Mouse (Mus musculus) MEL-GATA-1-ER (cell line): ENCODE data around the gene Bcl6b.
A peak's percentile ranks its signal among the peaks of the same experiment; 100 is the strongest.

ENCODE experiments used
- DNase-seq: peaks from one replicate; pipeline ENCODE4 v3.0.0-alpha.2; 2012; ENCODE audit warnings: low read depth; ENCODE audit errors: extremely low read depth

Gene Bcl6b

GRCm38 (mm10) chr11:70229260-70230010 lies at the start of gene Bcl6b:
Gene Bcl6b, minus strand, starts transcription at chr11:70229798.
- no peak for DNase-seq

- no peak for DNase-seq
Measured at GRCm38 (mm10) chr11:70278961-70279360, 49.4 kb upstream of the Bcl6b start.

GRCm38 (mm10) chr11:70271641-70272040 lies 42.0 kb upstream of the Bcl6b start:
- no peak for DNase-seq

GRCm38 (mm10) chr11:70266405-70266804 lies 36.8 kb upstream of the Bcl6b start:
- DNase-seq, result no peak

GRCm38 (mm10) chr11:70265819-70266218 lies 36.2 kb upstream of the Bcl6b start:
- no peak for DNase-seq

- DNase-seq, result peak; percentile 43
Measured at GRCm38 (mm10) chr11:70265252-70265651, 35.7 kb upstream of the Bcl6b start.

- no peak for DNase-seq
Measured at GRCm38 (mm10) chr11:70259035-70259434, 29.4 kb upstream of the Bcl6b start.

GRCm38 (mm10) chr11:70254931-70255531 lies 25.4 kb upstream of the Bcl6b start, which contains the start of gene Alox12:
Gene Alox12, minus strand, starts transcription at chr11:70255353.
- DNase-seq, result no peak

GRCm38 (mm10) chr11:70254337-70254736 lies 24.7 kb upstream of the Bcl6b start:
- no peak for DNase-seq

- no peak for DNase-seq
Measured at GRCm38 (mm10) chr11:70251853-70252252, 22.3 kb upstream of the Bcl6b start.

- no peak for DNase-seq
Measured at GRCm38 (mm10) chr11:70250150-70250549, 20.6 kb upstream of the Bcl6b start.

GRCm38 (mm10) chr11:70247136-70247845 lies 17.7 kb upstream of the Bcl6b start:
- DNase-seq, result peak; percentile 45

GRCm38 (mm10) chr11:70242591-70242990 lies 13.0 kb upstream of the Bcl6b start:
- no peak for DNase-seq

- DNase-seq, result peak; percentile 81
Measured at GRCm38 (mm10) chr11:70239541-70240279, 10.1 kb upstream of the Bcl6b start, which contains the start of the genes Gm21988 and Rnasek. Gene Gm21988, minus strand, starts transcription at chr11:70239830. Gene Rnasek, minus strand, starts transcription at chr11:70239842.

- DNase-seq, result no peak
Measured at GRCm38 (mm10) chr11:70238591-70239440, 9.2 kb upstream of the Bcl6b start.

GRCm38 (mm10) chr11:70237457-70238167 lies 8.0 kb upstream of the Bcl6b start, which contains the start of gene 0610010K14Rik:
Gene 0610010K14Rik, minus strand, starts transcription at chr11:70237914.
- DNase-seq, result peak; percentile 84

- DNase-seq, result no peak
Measured at GRCm38 (mm10) chr11:70236717-70237116, 7.1 kb upstream of the Bcl6b start.

GRCm38 (mm10) chr11:70235254-70235900 lies 5.8 kb upstream of the Bcl6b start:
- DNase-seq, result no peak

- DNase-seq, result no peak
Measured at GRCm38 (mm10) chr11:70234497-70234896, 4.9 kb upstream of the Bcl6b start.
